Mouse (Mus musculus): ENCODE measurements around the gene Bola1. TPM values are rescaled to one million over a fixed set of nuclear protein-coding genes. Genes with fewer than 3 reads are reported as not detected.
"Not testable (repeated sequence)": the region's sequence is repeated elsewhere in the genome, so short reads cannot be mapped to it uniquely, and the experiment has no call there.

Bola1 gene
- polyA plus RNA-seq, 1 experiment from 2014 or later, result 59.8 TPM

DNA sequence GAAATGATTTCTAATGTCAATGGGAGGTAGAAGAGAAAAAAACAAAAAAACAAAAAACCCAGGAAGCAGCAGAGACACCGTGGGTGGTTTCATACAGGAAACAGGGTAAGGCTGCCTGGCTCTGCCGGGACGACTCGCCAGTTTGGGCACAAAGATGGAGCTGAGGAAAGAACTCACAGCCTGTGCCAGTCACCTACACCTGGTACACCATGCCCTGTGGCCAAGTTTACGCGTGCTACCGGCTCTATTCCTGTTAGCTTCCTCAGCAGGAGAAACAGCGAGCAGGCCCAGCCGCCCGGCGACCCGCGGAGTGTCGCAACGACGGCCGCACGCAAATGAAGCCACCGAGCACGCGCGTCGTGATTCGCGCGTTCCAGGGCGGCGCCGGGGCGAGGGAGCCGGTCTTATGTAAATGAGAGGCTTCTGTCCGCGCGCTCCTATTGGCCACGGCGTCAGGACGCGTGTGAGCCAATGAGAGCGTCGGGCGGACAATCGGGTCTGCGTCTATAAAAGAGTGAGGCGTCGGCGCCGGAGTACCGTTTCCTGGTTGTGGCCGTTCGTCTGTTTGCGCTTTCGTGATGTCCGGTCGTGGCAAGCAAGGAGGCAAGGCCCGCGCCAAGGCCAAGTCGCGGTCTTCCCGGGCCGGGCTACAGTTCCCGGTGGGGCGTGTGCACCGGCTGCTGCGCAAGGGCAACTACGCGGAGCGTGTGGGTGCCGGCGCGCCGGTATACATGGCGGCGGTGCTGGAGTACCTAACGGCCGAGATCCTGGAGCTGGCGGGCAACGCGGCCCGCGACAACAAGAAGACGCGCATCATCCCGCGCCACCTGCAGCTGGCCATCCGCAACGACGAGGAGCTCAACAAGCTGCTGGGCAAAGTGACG is 25.7 kb upstream of the Bola1 start, which contains the start of gene Hist2h2aa1:
Gene Hist2h2aa1 (plus strand): TSS at position 495 of the 884 bp plus-strand sequence.
- H3K27ac ChIP-seq, result peak within 1 kb of the TSS; percentile 98
- not testable (repeated sequence) for H3K36me3 ChIP-seq; H3K27me3 ChIP-seq; H3K9me3 ChIP-seq (replicated peaks)
- H3K4me1 ChIP-seq, result peaks cover 18% of the 10 kb centered on the region
- ATAC-seq (ENCODE audit: low FRiP score), result peak; percentile 90
- peak within 1 kb of the TSS; percentile 84 for H3K9ac ChIP-seq
- peak within 1 kb of the TSS; percentile 46 for H3K4me3 ChIP-seq
- peak within 1 kb of the TSS; percentile 60 for H3K4me2 ChIP-seq (replicated peaks)
- WGBS, result under 1% methylated on average over 43 of the region's 88 CpGs

DNA sequence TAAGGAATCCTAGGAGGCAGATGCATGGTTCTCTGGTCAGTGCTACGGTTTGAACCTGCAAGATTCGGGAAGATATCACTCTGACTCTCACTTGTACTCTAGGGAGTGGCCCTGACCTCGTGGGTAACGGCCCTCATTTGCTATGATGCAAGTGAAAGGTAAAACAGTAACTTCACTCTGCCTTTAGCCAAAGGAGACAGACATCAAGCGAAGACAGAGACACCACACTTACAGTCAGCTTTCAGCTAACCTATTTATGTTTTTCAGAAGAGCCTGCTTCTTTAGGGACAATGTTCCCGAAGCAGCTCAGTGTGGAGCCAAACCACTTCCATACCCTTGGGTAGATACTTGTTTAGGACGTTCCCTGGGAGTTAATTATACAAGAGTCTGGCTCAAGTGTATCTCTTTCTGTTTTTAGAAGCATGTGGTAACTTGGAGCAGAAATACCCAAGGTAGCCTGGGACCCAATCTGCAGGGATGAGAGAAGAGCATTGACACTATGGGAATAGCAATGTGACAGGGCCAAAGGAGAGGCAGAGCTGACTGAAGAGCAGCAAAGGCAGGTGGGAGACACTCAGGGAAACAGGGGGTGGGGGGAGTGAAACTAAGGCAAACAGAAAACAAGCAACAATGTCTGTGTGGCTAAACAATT is 24.5 kb upstream of the Bola1 start:
- H3K27me3 ChIP-seq, result no peaks in the 10 kb centered on the region
- H3K36me3 ChIP-seq, result no peaks in the 10 kb centered on the region
- 83% methylated on average over 7 of the region's 7 CpGs for WGBS
- H3K9me3 ChIP-seq (replicated peaks), result no peaks in the 10 kb centered on the region
- ATAC-seq (ENCODE audit: low FRiP score), result no peak
- peak overlapping the region; percentile 60; the same call in 1 of the 2 replicates for H3K4me2 ChIP-seq (replicated peaks)
- peak overlapping the region; percentile 98 for H3K27ac ChIP-seq
- H3K9ac ChIP-seq, result peak overlapping the region; percentile 84; the same call in 1 of the 2 replicates
- H3K4me1 ChIP-seq, result peaks cover 16% of the 10 kb centered on the region
- no peak overlapping the region for H3K4me3 ChIP-seq

DNA sequence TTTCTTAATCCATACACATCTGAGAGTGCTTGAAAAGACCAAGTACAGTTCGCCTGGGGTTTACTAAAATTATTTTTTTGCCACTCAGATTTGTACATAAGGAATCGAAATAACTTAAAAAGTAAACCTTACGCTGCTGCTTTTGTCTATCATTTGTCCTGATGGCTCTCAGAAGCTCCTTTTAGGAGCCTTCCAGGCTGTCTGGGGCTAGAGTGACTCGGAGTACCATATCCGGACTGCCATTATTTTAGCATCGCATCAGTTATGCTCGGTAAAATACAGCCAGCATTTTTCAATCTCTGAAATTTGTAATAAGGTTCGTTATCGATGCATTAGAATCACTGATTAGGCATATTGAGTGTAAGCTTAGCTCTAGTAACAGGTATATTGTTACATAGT is 21.3 kb upstream of the Bola1 start:
- Histone ChIP-seq H3K9ac (peak overlapping the region; percentile 55; the same call in 1 of the 2 replicates), H3K4me2 (replicated peaks) (peak overlapping the region; percentile 44), H3K4me3 (no peak overlapping the region)

DNA sequence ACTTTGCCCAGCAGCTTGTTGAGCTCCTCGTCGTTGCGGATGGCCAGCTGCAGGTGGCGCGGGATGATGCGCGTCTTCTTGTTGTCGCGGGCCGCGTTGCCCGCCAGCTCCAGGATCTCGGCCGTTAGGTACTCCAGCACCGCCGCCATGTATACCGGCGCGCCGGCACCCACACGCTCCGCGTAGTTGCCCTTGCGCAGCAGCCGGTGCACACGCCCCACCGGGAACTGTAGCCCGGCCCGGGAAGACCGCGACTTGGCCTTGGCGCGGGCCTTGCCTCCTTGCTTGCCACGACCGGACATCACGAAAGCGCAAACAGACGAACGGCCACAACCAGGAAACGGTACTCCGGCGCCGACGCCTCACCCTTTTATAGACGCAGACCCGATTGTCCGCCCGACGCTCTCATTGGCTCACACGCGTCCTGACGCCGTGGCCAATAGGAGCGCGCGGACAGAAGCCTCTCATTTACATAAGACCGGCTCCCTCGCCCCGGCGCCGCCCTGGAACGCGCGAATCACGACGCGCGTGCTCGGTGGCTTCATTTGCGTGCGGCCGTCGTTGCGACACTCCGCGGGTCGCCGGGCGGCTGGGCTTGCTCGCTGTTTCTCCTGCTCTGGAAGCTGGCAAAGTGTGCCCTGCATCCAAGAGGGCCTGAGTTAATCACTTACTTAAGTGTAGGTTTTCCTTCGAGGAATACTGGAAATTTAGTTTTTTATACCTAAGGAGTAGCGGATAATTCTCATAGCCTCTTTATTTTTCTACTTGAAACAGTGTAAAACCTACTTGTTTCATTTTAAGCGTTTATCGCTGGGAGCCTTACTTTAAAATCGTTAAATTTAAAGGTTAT is 20.7 kb upstream of the Bola1 start, which contains the start of gene Hist2h2aa2:
Gene Hist2h2aa2 (minus strand): TSS at position 328 of the 850 bp plus-strand sequence.
- peak within 1 kb of the TSS; percentile 32 for H3K4me3 ChIP-seq
- not testable (repeated sequence) for H3K36me3 ChIP-seq; H3K27me3 ChIP-seq; H3K9me3 ChIP-seq (replicated peaks)
- 3% methylated on average over 37 of the region's 85 CpGs for WGBS
- H3K27ac ChIP-seq, result peak within 1 kb of the TSS; percentile 88
- peak within 1 kb of the TSS; percentile 55; the same call in 1 of the 2 replicates for H3K9ac ChIP-seq
- peak within 1 kb of the TSS; percentile 44 for H3K4me2 ChIP-seq (replicated peaks)
- ATAC-seq (ENCODE audit: low FRiP score), result peak; percentile 86
- H3K4me1 ChIP-seq, result peaks cover 22% of the 10 kb centered on the region

More for the DNA sequence above, 21.3 kb upstream of the Bola1 start:
- Histone ChIP-seq H3K27me3 (no peaks in the 10 kb centered on the region), H3K4me1 (peaks cover 22% of the 10 kb centered on the region), H3K27ac (peak overlapping the region; percentile 88), H3K36me3 (no peaks in the 10 kb centered on the region), H3K9me3 (replicated peaks) (no peaks in the 10 kb centered on the region)
- no peak for ATAC-seq (ENCODE audit: low FRiP score)
- WGBS, result 79% methylated on average over 9 of the region's 9 CpGs

DNA sequence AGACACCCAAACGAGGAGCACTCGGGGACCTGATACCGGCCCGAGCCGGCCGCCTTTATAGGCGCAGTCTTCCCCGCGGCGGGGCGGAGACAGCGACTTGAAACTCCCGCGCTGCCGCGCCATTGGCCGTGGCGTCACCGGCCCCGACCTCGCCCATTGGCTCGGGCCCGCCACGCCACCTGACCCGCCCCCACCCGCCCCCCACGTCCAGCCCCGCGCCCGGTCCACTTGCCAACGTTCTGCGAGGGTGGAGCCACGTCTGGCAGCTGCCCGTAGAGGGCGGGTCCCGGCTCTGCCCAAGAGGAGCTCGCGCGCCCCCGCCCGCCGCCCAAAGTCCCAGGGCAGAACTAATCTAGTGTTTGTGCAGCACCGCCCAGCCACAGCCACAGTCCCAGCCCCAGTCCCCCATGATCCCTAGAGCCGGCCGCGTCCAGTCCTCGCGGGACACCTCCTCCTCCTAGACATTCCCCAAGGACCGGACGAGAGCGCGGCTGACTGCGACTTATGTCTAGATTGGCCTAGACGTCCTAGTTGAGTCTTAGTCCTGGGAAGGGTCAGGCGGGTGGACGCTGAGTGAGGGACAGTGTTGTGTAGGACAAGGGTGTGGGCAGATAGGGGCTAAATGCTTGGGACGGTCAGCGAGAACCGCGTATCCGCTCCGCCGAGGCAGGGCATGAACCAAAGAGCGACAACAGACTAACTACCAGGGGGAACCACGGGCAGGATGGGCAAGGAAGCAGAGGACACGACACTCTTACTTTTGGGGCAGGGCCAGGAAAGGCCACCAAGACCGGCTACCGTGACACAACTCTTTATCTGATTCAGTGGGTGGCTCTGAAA is 19.7 kb upstream of the Bola1 start, which contains the start of gene Hist2h3c2:
Gene Hist2h3c2 (minus strand): TSS at position 174 of the 840 bp plus-strand sequence.
- Histone ChIP-seq H3K4me3 (peak within 1 kb of the TSS; percentile 37), H3K9ac (peak within 1 kb of the TSS; percentile 56), H3K4me1 (peaks cover 17% of the 10 kb centered on the region), H3K4me2 (replicated peaks) (peak within 1 kb of the TSS; percentile 55), H3K27ac (peak within 1 kb of the TSS; percentile 76)
- H3K27me3 ChIP-seq; H3K9me3 ChIP-seq (replicated peaks); H3K36me3 ChIP-seq: not testable (repeated sequence)
- peak; percentile 93 for ATAC-seq (ENCODE audit: low FRiP score)
- 0% methylated on average over 11 of the region's 68 CpGs for WGBS

DNA sequence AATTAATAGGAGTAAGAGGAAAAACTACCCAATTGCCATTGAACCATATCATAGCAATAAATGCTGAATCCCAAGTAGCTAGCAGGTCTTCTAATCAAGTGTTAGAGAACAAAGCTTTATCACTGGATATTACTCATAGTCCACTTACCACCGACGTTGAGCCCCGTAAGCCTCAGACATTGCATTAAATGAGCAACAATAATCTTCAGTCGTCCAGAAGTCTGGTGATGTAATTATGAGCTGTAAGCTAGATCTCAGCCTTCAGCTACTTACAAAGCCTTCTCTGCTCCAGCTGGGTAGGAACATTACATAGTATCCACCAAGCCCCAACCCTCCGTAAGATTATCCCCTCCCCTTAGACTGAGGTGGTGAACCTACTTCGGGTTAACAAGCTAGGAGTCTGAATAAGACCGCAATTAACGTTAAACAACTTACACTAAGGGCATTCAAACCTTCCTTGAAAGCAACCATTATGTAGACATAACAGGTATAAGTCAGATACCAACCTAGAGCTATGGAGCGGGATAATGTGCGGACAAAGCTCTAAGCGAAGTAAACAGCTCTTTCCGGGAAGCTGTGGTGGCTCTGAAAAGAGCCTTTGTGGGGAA is 18.5 kb upstream of the Bola1 start:
- Histone ChIP-seq H3K36me3 (no peaks in the 10 kb centered on the region), H3K27me3 (no peaks in the 10 kb centered on the region), H3K27ac (peak overlapping the region; percentile 68), H3K9me3 (replicated peaks) (no peaks in the 10 kb centered on the region), H3K4me3 (peak overlapping the region; percentile 37), H3K9ac (peak overlapping the region; percentile 56), H3K4me2 (replicated peaks) (peak overlapping the region; percentile 55), H3K4me1 (peaks cover 15% of the 10 kb centered on the region)
- WGBS, result under 1% methylated on average over 12 of the region's 12 CpGs
- no peak for ATAC-seq (ENCODE audit: low FRiP score)

DNA sequence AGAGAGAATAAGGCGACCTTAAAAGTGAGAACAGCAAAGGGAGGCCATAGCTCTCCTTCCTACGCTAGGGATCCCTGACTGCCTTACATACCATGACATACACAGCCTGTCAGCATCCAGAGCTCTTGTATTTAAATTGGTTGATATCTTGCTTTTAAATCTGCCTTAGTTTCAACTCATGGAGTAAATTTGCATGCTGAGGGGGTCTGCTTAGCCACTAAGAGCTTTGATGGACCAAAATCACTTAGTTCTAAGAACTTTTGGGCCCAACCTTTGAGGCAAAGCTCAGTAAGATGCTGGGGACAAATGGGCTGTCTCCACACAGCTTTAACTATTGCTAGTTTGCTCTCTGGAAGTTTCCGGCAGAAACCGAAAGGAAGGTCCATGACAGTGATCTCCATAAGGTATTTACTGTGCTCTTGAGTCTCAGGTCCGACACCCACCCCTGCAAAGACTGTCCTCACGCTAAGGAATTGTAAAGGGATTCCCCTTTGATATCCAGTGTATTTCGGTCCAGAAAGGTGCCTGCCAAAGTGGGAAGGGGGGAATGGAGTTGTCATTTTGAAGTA is 17.9 kb upstream of the Bola1 start:
- no peak for ATAC-seq (ENCODE audit: low FRiP score)
- Histone ChIP-seq H3K36me3 (no peaks in the 10 kb centered on the region), H3K9ac (peak overlapping the region; percentile 56), H3K27me3 (no peaks in the 10 kb centered on the region), H3K4me1 (peaks cover 15% of the 10 kb centered on the region), H3K4me2 (replicated peaks) (peak overlapping the region; percentile 55), H3K27ac (peak overlapping the region; percentile 68; the same call in 1 of the 2 replicates), H3K4me3 (peak overlapping the region; percentile 37), H3K9me3 (replicated peaks) (no peaks in the 10 kb centered on the region)
- WGBS, result 28% methylated on average over 7 of the region's 7 CpGs

DNA sequence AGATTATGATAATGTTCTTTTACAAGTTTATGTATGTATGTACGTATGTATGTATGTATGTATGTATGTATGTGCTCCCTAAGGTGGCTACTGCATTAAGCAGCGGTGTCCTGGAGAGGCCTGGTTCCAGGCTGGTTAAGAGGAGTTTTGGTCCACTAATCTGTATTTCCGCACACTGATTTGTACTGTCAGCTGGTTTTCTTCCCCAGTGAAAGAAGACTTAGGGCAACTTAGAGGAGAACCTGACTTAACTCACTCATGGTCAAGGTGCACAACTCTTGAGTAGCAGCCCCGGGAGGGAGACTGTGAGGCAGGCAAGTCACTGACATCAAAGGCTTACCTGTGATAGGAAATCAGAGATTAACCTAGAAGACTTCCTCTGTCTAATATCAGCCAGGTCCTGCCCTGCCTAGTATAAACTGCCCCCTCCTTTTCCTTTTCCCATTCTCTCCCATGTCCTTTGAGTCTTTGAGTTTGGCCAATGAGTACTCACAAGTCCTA is 17.4 kb upstream of the Bola1 start:
- WGBS, result 83% methylated on average over 4 of the region's 4 CpGs
- no peaks in the 10 kb centered on the region for H3K36me3 ChIP-seq
- no peak for ATAC-seq (ENCODE audit: low FRiP score)
- H3K4me1 ChIP-seq, result peaks cover 15% of the 10 kb centered on the region
- peak overlapping the region; percentile 37; the same call in 1 of the 2 replicates for H3K4me3 ChIP-seq
- peak overlapping the region; percentile 55 for H3K4me2 ChIP-seq (replicated peaks)
- H3K9me3 ChIP-seq (replicated peaks), result no peaks in the 10 kb centered on the region
- no peaks in the 10 kb centered on the region for H3K27me3 ChIP-seq
- H3K9ac ChIP-seq, result peak overlapping the region; percentile 56; the same call in 1 of the 2 replicates
- no peak overlapping the region for H3K27ac ChIP-seq

DNA sequence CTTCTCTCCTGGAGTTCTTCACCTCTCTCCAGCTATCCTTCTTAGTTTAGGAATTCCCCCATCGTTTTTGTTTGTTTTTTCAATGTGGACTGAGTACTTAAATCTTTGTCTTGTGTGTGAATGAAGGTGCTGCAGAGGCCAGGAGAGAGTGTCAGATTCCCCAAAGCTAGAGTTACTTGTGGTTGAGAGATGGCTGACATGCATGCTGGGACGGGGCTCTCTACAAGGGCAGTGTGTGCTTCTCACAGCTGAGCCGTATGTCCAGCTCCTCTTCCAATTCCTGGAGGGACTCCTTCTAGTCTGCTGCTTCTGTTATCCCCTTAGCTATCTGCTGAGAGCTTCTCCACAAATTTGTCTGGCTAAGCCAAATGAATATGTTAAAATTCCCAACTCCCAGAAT is 16.3 kb upstream of the Bola1 start:
- H3K9ac ChIP-seq, result no peak overlapping the region
- no peaks in the 10 kb centered on the region for H3K27me3 ChIP-seq
- H3K4me2 ChIP-seq (replicated peaks), result no peak overlapping the region
- WGBS, result 62% methylated on average over 3 of the region's 3 CpGs
- no peaks in the 10 kb centered on the region for H3K36me3 ChIP-seq
- no peak for ATAC-seq (ENCODE audit: low FRiP score)
- peak overlapping the region; percentile 30; the same call in 1 of the 2 replicates for H3K27ac ChIP-seq
- no peak overlapping the region for H3K4me3 ChIP-seq
- peaks cover 15% of the 10 kb centered on the region for H3K4me1 ChIP-seq
- H3K9me3 ChIP-seq (replicated peaks), result no peaks in the 10 kb centered on the region

DNA sequence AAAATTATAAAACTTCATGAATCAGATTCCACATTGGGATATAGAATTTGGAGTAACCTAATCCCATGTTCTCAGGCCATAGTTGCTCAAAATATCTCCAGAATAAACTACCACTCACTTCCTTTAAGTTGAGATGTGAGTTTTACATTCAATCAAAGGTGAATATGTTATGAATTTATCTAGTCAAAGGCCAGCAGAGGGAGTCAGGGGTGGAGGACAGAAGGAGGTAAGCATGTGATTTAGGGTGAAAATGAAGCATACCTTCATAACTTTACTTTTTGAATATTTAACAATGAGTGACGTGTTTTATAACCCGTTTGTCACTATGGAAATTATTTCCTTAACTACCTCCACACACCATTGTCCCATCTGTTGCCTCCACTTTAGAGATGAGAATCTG is 15.4 kb upstream of the Bola1 start:
- ATAC-seq (ENCODE audit: low FRiP score), result no peak
- Histone ChIP-seq H3K4me1 (peaks cover 15% of the 10 kb centered on the region), H3K36me3 (no peaks in the 10 kb centered on the region), H3K9me3 (replicated peaks) (no peaks in the 10 kb centered on the region), H3K9ac (no peak overlapping the region), H3K4me2 (replicated peaks) (no peak overlapping the region), H3K4me3 (no peak overlapping the region), H3K27me3 (no peaks in the 10 kb centered on the region), H3K27ac (no peak overlapping the region)
- WGBS, result 95% methylated on average over 2 of the region's 2 CpGs

Measured in hindbrain, embryonic 12.5 days (tissue).